Mouse (Mus musculus) thymus, adult 18-20 months (tissue): ENCODE results near the gene Zfp869.
"Not testable (repeated sequence)": the region's sequence is repeated elsewhere in the genome, so short reads cannot be mapped to it uniquely, and the experiment has no call there.

Experiments
- DNase-seq, 2 experiments: peaks; one replicate each; pipeline ENCODE4 v3.0.0; 2022; ENCODE audit warnings: mixed read lengths in 2 of 2

Gene Zfp869

DNA sequence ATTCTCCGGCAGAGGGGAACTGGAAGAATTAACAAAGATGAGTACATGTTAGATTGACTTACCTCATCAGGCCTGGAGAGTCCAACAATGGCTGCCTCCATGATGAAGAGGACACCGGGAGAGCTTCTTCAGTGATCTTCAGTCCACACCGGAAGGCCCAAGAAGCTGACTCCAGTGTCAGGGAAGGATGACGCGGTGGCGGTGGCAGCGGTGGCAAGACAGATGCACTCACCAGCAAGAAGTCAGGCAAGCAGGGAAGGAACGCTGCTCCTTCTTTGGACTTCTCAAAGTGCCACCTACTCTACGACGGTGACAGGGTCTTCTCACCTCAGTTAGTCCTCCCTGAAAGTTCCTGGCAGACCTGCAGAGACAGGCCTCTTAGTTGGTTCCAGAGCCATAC is at the start of gene Zfp869:
Gene Zfp869, minus strand, starts transcription at position 101 of the 400 bp plus-strand sequence.
- not testable (repeated sequence) for DNase-seq

DNA sequence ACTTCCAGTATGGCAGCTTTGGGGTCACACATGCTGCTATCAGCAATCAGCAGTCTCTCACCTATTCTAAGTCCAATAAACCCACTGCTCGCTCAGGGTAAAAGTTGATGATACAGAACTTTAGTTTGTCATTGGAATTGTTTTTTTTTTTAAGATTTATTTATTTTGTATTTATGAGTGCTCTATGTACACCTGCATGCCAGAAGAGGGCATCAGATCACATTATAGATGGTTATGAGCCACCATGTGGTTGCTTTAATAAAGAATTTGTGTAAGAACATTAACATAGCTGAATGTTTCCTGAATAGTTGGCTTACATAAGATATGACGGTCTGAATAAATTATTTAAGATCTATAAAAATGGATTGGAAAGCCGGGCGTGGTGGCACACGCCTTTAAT is 47.8 kb upstream of the Zfp869 start:
- no peak for DNase-seq

DNA sequence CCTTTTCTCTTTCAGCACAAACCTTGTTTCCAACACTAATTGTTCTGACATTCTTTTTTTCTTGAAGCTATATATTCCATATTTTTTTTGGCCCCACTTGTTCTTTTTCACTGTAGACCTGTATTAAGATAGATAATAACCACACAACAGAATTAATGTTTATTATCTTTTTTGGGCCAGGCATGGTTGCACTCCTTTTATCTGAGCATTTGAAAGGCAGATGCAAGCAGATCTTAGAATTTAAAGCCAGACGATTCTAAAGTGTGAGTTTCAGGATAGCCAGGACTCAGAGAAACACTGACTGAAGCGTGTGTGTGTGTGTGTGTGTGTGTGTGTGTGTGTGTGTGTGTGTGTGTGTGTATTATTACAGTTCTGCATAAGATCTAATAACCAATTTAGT is 41.9 kb upstream of the Zfp869 start:
- no peak for DNase-seq

DNA sequence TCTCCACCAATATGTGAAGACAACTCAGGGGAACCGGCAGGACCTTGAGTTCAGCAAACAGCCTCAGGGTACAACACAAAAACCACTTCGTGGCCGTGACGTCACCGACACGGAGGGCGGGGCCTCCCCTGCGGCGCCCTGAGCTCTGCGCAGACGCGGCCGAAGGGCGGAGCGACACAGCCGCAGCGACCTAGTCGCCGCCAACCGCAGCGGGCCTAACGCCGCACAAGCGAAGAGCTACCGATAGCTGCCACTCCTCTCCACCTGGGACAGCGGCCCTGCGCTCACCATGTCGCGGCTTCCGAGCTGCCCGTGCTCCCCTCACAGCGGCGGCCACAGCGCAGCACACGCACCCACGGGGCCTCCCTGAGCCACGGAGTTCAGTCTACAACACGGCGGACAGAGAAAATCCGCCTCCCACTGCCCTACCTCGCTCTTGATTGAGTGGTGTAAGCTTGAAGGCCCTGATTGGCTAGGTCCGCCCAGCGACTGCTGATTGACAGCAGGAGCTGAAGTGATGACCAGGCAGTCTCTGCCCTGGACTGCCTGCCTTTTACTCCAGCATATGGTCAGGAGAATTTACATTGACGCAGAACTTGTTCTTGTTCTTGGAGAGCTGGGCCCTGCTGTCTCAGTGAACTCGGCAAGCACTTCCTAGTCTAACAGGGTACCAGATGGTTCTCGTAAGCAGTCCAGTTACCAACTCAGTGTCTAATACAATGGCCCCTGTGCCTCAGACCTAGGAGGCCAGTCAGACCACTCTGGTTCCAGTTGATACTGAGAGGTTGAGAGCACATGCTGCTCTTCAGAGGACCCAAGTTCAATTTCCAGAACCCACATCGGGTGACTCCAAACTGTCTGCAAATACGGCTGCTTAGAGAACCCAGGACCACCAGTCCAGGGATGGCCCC is 39.3 kb upstream of the Zfp869 start, which contains the start of gene Zfp963:
Gene Zfp963, minus strand, starts transcription at position 427 of the 911 bp plus-strand sequence.
- DNase-seq, result peak; percentile 92

DNA sequence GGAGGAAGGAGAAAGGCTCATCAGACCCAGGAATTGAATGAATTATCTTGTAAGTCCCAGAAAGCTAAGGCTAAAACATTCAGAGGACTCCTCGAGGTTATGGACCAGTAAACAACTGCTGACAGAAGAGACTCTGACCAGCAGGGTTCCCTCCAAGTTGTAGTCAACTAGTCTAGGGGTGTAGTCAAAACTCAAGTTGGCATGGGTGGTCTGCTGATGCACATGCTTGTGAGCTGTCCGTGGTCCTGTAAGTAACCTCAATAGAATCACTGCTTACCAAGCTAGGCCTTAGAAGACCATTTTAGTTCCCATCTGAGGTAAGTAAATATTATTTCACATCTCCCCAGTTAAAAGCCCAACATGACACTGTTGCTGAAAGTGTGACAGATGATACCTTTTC is 30.7 kb upstream of the Zfp869 start:
- no peak for DNase-seq

DNA sequence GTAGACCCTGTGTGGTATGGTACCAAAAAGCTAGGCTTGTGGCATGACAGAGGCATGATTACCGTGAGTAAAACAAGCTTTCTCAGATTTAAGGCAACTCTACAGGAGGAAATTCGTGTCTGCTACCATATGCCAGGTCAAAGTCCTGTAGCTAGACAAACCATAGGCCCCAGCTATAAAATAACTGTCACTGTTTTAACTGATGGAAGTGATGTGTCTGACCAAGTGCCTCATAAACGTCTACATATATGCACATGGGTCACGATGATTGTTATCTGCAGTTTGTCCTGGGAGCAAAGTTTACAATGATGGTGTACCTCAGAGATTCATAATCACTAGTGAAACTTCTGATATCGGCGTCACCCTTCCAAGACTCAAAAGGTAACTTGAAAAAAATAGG is 30.2 kb upstream of the Zfp869 start:
- DNase-seq, result no peak

DNA sequence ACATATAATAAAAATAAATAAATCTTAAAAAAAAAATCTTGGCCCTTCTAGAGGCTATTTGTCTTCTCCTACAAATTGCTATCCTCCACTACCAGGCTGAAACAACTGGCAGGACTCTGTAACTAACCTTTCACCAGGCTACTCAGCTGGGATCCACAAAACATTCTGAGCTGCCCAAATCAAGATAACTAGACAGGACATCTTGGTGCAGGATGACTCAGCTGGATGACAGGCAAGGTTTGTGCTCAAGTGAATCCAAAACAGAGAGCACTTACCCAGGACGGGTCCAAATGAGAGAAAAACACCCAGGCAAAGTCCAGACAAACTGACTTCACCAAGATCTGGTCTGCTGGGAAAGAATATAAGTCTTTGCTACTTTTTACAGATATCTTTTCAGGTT is 25.0 kb upstream of the Zfp869 start:
- no peak for DNase-seq

DNA sequence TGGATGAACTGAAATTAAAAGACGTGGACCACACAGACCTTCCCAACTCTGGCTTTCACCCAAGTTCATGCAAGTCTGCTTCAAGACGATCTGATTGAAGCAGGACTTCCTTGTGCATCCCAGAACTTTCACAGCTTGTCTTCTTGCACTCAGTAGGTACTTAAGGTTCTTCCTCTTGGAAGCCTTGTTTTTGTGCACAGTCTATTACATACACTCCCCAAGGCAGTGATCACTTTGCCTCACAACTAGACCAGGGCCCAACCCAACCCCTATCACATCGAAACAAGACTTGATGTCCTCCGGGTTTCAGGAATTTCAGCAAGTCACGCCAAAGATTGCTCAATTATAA is 6.7 kb upstream of the Zfp869 start:
- no peak for DNase-seq

DNA sequence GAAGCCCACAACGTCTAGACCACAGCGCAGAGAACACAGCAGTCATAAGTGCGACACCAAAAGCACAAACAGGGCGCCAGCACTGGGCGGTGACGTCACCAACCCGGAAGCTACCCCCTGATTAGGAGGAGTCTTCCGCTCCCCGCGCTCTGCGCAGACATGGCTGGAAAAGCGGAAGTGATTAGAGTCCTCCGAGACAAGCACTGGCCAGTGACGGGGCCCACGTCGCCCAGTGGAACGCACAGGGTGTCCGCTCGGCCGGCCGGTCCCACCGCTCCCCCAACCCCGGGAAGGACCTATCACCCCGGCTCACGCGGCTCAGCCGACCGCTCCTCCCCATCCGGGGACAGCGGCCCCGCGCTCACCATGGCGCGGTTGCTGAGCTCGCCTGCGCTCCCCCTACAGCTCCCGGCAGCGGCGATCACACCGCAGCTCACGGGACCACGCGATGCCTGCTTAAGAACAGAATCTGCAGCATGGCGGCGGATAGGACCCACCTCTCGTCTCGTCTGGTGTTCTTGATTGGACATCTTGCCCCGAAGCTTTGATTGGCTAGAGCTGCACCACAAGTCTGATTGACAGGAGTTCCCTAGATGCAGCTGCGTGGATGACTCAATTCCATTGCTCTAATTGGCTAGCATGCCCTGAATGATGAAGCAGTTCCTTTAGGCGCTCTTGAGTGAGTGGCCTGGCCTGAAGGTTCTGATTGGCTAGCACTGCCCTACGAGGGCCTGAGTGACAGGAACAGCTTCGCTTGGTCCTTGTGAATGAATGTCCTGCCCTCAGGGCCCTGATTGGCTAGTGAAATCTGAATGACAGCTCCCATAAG is 6.1 kb upstream of the Zfp869 start:
- DNase-seq, result peak; percentile 91 to 97

DNA sequence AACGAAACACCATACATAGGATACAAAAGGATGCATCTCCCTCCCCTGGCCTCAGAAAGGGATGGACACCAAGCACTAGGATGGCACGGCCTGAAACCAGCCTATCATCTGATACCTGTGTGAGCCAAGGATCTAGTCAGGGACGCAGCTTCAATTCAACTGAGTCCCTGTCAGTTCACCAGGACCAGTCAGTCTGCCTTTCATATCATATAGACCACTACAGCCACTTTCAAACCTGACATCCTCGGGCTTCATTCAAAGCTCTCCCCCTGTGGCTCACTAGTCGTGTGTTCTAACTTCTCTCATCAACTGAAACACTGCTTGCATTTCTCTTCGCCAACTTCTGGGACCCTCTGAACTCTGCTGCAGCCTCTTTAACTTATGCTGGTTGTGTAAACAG is 4.8 kb upstream of the Zfp869 start:
- no peak for DNase-seq

DNA sequence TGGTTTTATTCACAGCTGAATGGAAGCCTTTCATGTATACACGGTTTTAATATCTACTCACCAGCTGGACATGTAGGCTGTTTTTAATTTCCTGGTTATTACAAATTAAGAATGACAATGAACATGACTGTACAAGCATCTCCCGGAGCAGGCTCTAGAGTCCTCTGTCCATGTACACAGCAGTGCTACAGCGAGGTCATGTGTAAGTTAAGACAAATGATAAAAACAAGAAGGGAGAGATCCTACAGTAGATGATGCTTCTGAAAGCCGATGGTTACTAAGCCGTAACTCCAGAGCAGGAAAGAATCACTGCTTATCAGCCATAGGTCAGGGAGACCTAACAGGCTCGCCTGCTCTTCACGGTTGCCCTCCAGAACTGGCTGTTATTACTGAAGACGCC is 3.0 kb upstream of the Zfp869 start:
- DNase-seq, result no peak

DNA sequence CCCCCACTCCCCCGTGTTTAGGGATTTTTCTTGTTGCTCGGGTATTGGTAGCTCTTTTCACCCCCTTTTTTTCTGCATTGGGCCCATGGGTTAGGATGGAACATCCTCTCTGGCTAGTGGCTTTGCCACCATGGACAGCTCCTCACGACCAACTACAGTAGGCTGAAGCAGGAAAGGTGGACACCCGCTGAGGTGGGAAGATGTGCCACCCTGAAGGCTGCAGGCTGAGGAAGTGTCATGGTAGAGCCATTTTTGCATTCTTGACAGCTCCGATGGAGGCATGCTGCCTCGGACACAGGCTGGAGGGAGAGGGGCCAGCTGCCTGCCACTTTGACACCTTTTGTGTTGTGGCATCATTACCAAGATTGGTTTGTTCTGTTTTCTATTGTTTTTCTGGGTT is 8.7 kb downstream of the Zfp869 start:
- no peak for DNase-seq

DNA sequence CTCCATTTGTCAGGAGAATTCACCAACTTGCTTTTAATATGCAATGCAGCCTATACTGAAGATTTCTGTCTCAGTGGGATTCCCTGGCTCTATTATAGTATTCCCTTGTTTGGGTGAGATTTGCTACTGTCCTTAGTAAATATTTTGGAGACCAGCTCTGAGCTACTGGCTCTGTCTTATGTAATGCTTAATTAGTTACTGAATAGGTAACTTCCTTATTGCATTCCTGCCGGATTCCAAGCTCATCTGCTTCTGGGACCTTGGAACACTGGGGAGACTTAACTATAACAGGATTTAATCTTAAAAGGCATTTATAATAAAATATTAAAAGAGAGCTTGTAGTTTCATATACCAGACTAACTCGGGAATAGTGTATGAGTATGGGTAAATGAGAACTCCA is 45.5 kb downstream of the Zfp869 start:
- DNase-seq, result not testable (repeated sequence)

DNA sequence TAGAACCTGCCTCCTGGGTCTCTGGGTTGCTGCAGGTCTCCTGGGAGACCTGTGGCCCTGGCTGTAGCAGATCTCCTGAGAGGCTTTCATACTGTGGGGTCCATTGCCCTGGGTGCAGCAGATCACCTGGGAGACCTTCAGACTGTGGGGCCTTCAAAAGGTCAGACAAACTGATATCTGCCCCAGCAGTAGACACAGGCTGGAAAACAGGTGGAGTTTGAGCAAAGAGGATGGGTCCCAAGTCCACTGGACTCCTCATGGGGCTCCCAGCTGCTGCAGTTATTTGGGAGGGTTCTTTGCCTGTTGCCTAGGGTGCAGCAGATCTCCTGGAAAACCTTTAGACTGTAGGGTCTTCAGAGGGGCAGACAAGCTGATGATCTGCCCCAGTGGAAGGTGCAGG is 49.2 kb downstream of the Zfp869 start:
- no peak for DNase-seq
